Mouse (Mus musculus) macrophage (primary cell): ENCODE results near the gene Eva1a. TPM values are rescaled to one million over a fixed set of nuclear protein-coding genes. Genes with fewer than 3 reads are reported as not detected.

Source experiments
- H3K27ac ChIP-seq: fragments of 350-480 bp; formaldehyde crosslinking; 2 replicates; pipeline ENCODE4 v1.9.0; 2021
- H3K36me3 ChIP-seq: fragments of 350-480 bp; formaldehyde crosslinking; 2 replicates; pipeline ENCODE4 v1.9.0; 2021; ENCODE audit errors: inconsistent target
- H3K4me3 ChIP-seq: fragments of 350-480 bp; formaldehyde crosslinking; 2 replicates; pipeline ENCODE4 v1.9.0; 2021; ENCODE audit errors: inconsistent target
- H3K79me2 ChIP-seq: fragments of 350-480 bp; formaldehyde crosslinking; 2 replicates; pipeline ENCODE4 v1.9.0; 2021; ENCODE audit errors: inconsistent target
- WGBS: methylation state at CpG from one replicate; pipeline ENCODE4 v1.1.7; 2026; ENCODE audit warnings: inconsistent platforms; ENCODE audit not compliant: missing documents; 5-methylcytosine and 5-hydroxymethylcytosine counted together
- polyA plus RNA-seq: library from polyadenylated mRNA; stranded (reverse); fragments of 250-400 nt; gene quantifications from 3 replicates; pipeline ENCODE4 v1.2.4, GENCODE M21; 2018; ENCODE audit warnings: inconsistent platforms

The Eva1a gene
- polyA plus RNA-seq, 1 experiment from 2014 or later, result not detected

GRCm38 (mm10) chr6:82085313-82085908 is 44.6 kb downstream of the Eva1a start:
- WGBS, result 84% methylated on average over 8 of the region's 8 CpGs
- no peak overlapping the region for H3K27ac ChIP-seq

GRCm38 (mm10) chr6:82088133-82088532 is 47.3 kb downstream of the Eva1a start:
- H3K4me3 ChIP-seq, result no peak overlapping the region
- no peak overlapping the region for H3K27ac ChIP-seq
- WGBS, result 83% methylated on average over 4 of the region's 4 CpGs
- no peaks in the 10 kb centered on the region for H3K79me2 ChIP-seq
- no peaks in the 10 kb centered on the region for H3K36me3 ChIP-seq

More at GRCm38 (mm10) chr6:82085313-82085908, 44.6 kb downstream of the Eva1a start:
- H3K4me3 ChIP-seq, result no peak overlapping the region
- no peaks in the 10 kb centered on the region for H3K36me3 ChIP-seq
- H3K79me2 ChIP-seq, result no peaks in the 10 kb centered on the region

GRCm38 (mm10) chr6:82091773-82092172 is 50.9 kb downstream of the Eva1a start:
- 33% methylated on average over 28 of the region's 28 CpGs for WGBS
- Histone ChIP-seq H3K4me3 (no peak overlapping the region), H3K27ac (no peak overlapping the region), H3K36me3 (no peaks in the 10 kb centered on the region), H3K79me2 (no peaks in the 10 kb centered on the region)

- Histone ChIP-seq H3K79me2 (no peaks in the 10 kb centered on the region), H3K4me3 (no peak overlapping the region), H3K27ac (no peak overlapping the region), H3K36me3 (no peaks in the 10 kb centered on the region)
- WGBS, result 86% methylated on average over 1 of the region's 1 CpGs
Observed at GRCm38 (mm10) chr6:82097705-82098104, 56.9 kb downstream of the Eva1a start.

GRCm38 (mm10) chr6:82098456-82098855 is 57.6 kb downstream of the Eva1a start:
- H3K79me2 ChIP-seq, result no peaks in the 10 kb centered on the region
- no peaks in the 10 kb centered on the region for H3K36me3 ChIP-seq
- no peak overlapping the region for H3K4me3 ChIP-seq
- 100% methylated on average over 1 of the region's 1 CpGs for WGBS
- no peak overlapping the region for H3K27ac ChIP-seq

GRCm38 (mm10) chr6:82110473-82110872 is 69.6 kb downstream of the Eva1a start:
- H3K27ac ChIP-seq, result no peak overlapping the region
- WGBS, result 95% methylated on average over 7 of the region's 7 CpGs
- H3K4me3 ChIP-seq, result no peak overlapping the region
- H3K36me3 ChIP-seq, result no peaks in the 10 kb centered on the region
- H3K79me2 ChIP-seq, result no peaks in the 10 kb centered on the region

- 67% methylated on average over 1 of the region's 1 CpGs for WGBS
- no peak overlapping the region for H3K27ac ChIP-seq
- H3K36me3 ChIP-seq, result no peaks in the 10 kb centered on the region
Observed at GRCm38 (mm10) chr6:82111111-82111510, 70.3 kb downstream of the Eva1a start.

GRCm38 (mm10) chr6:82111540-82111939 is 70.7 kb downstream of the Eva1a start:
- H3K79me2 ChIP-seq, result no peaks in the 10 kb centered on the region
- H3K27ac ChIP-seq, result no peak overlapping the region
- no peaks in the 10 kb centered on the region for H3K36me3 ChIP-seq
- no peak overlapping the region for H3K4me3 ChIP-seq
- 75% methylated on average over 3 of the region's 3 CpGs for WGBS

More at GRCm38 (mm10) chr6:82111111-82111510, 70.3 kb downstream of the Eva1a start:
- H3K4me3 ChIP-seq, result no peak overlapping the region
- H3K79me2 ChIP-seq, result no peaks in the 10 kb centered on the region

GRCm38 (mm10) chr6:82112127-82113090 is 71.6 kb downstream of the Eva1a start:
- H3K4me3 ChIP-seq, result no peak overlapping the region
- no peaks in the 10 kb centered on the region for H3K36me3 ChIP-seq
- 88% methylated on average over 14 of the region's 14 CpGs for WGBS
- H3K27ac ChIP-seq, result no peak overlapping the region
- no peaks in the 10 kb centered on the region for H3K79me2 ChIP-seq

GRCm38 (mm10) chr6:82115335-82115965 is 74.6 kb downstream of the Eva1a start:
- WGBS, result 37% methylated on average over 3 of the region's 3 CpGs
- no peaks in the 10 kb centered on the region for H3K79me2 ChIP-seq
- H3K4me3 ChIP-seq, result no peak overlapping the region
- H3K36me3 ChIP-seq, result no peaks in the 10 kb centered on the region
- H3K27ac ChIP-seq, result no peak overlapping the region

- Histone ChIP-seq H3K4me3 (no peak overlapping the region), H3K79me2 (no peaks in the 10 kb centered on the region), H3K27ac (no peak overlapping the region), H3K36me3 (no peaks in the 10 kb centered on the region)
- 85% methylated on average over 1 of the region's 3 CpGs for WGBS
Observed at GRCm38 (mm10) chr6:82116176-82116575, 75.3 kb downstream of the Eva1a start.

GRCm38 (mm10) chr6:82117871-82118270 is 77.0 kb downstream of the Eva1a start:
- H3K27ac ChIP-seq, result no peak overlapping the region
- WGBS, result 88% methylated on average over 5 of the region's 5 CpGs
- no peaks in the 10 kb centered on the region for H3K79me2 ChIP-seq
- no peak overlapping the region for H3K4me3 ChIP-seq
- no peaks in the 10 kb centered on the region for H3K36me3 ChIP-seq

GRCm38 (mm10) chr6:82119322-82120162 is 78.7 kb downstream of the Eva1a start:
- H3K4me3 ChIP-seq, result no peak overlapping the region
- no peak overlapping the region for H3K27ac ChIP-seq
- no peaks in the 10 kb centered on the region for H3K36me3 ChIP-seq
- H3K79me2 ChIP-seq, result no peaks in the 10 kb centered on the region
- WGBS, result 24% methylated on average over 16 of the region's 16 CpGs

- H3K4me3 ChIP-seq, result no peak overlapping the region
- peak overlapping the region; percentile 35 for H3K27ac ChIP-seq
- H3K36me3 ChIP-seq, result no peaks in the 10 kb centered on the region
- H3K79me2 ChIP-seq, result no peaks in the 10 kb centered on the region
- 77% methylated on average over 2 of the region's 2 CpGs for WGBS
Observed at GRCm38 (mm10) chr6:82125134-82125533, 84.3 kb downstream of the Eva1a start.
